In the genomic region with DNA sequence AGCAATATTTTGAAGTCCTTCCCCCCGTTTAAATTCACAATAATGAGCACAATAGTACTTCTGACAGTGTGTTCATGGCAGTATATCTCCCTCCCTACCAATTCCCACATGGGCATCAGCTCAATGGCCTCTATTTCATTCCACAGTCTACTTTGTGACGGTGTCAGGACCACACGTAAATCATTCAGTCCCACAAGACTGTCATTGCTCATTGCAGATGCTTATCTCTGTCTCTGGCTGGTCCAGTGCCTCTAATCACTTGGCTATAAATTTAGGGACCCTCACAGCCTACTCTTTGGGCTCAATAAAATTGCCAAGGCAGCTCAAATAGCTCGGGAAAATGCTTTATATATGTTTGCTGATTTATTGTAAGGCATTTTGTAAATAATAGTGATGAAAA, we compare ENCODE assay signal across 23 mouse cellular contexts.
"Had no signal": no experiment of that assay in that cellular context is flagged by ENCODE, and none has a peak within 500 bp of the region (broad histone marks: within the 10 kb centered on the region; RNA-seq: fewer than 3 reads in every experiment).

No protein-coding gene starts in this region.

- DNase-seq: forebrain, postnatal 0 days; gastrocnemius, postnatal 14 days; gastrocnemius, postnatal 36 days; heart, adult 18-20 months; heart, postnatal 10 days; heart, postnatal 4 days; kidney, adult 18-20 months; kidney, adult 8-10 months; kidney, postnatal 10 days; kidney, postnatal 25 days; kidney, postnatal 4 days had no signal

- H3K4me2 ChIP-seq: heart, embryonic 12.5 days; hindbrain, embryonic 12.5 days; hindbrain, embryonic 14.5 days; intestine, embryonic 15.5 days; limb, embryonic 12.5 days had no signal

- H3K4me3 ChIP-seq: heart, embryonic 10.5 days; heart, embryonic 12.5 days; hindbrain, embryonic 10.5 days; hindbrain, embryonic 12.5 days; intestine, embryonic 15.5 days; layer of hippocampus, adult 2 months; left cerebral cortex, adult 2 months; limb, embryonic 10.5 days; limb, embryonic 12.5 days had no signal

- H3K36me3 ChIP-seq: heart, embryonic 10.5 days; heart, embryonic 12.5 days; hindbrain, embryonic 10.5 days; hindbrain, embryonic 12.5 days; intestine, embryonic 15.5 days; limb, embryonic 10.5 days; limb, embryonic 12.5 days had no signal

- H3K9ac ChIP-seq: forebrain, postnatal 0 days; heart, embryonic 12.5 days; hindbrain, embryonic 12.5 days; hindbrain, embryonic 14.5 days; intestine, embryonic 15.5 days; limb, embryonic 12.5 days had no signal

- ATAC-seq: inflammation-experienced regulatory T-cells, adult 6 months; intestine, embryonic 15.5 days; intestine, postnatal 0 days had no signal

- H3K27ac ChIP-seq: heart, embryonic 10.5 days; hindbrain, embryonic 10.5 days; hindbrain, embryonic 12.5 days; hindbrain, embryonic 14.5 days; intestine, embryonic 15.5 days; left cerebral cortex, adult 2 months; limb, embryonic 10.5 days; limb, embryonic 12.5 days had no signal

- H3K4me1 ChIP-seq: heart, embryonic 10.5 days; heart, embryonic 12.5 days; hindbrain, embryonic 10.5 days; hindbrain, embryonic 12.5 days; intestine, embryonic 15.5 days; limb, embryonic 10.5 days; limb, embryonic 12.5 days had no signal

- H3K27me3 ChIP-seq: heart, embryonic 12.5 days; hindbrain, embryonic 12.5 days; intestine, embryonic 15.5 days; limb, embryonic 12.5 days had no signal

- H3K9me3 ChIP-seq: heart, embryonic 10.5 days; heart, embryonic 12.5 days; hindbrain, embryonic 10.5 days; hindbrain, embryonic 12.5 days; intestine, embryonic 15.5 days; limb, embryonic 10.5 days; limb, embryonic 12.5 days had no signal
